Mouse (Mus musculus) Patski (cell line): ENCODE results near the gene Iqcf4. TPM values are rescaled to one million over a fixed set of nuclear protein-coding genes. Genes with fewer than 3 reads are reported as not detected.

Experiments used
- ATAC-seq: fragments of 100-300 bp; one replicate; pipeline ENCODE4 v1.8.0; 2021
- CTCF ChIA-PET: fragments of 350-600 bp; sonication (Branson Sonifier 250); formaldehyde crosslinking; loops from one replicate; lab custom pipeline; 2022; ENCODE audit warnings: inconsistent platforms; lab: Charles Lee
- POLR2A ChIA-PET: fragments of 350-600 bp; sonication (Branson Sonifier 250); formaldehyde crosslinking; loops from one replicate; lab custom pipeline; 2022; ENCODE audit warnings: antibody characterized with exemption, inconsistent platforms; lab: Charles Lee
- DNase-seq: peaks from one replicate; pipeline ENCODE4 v3.0.0-alpha.2; 2011; ENCODE audit warnings: low read depth, low spot score
- H3K27me3 ChIP-seq: fragments of 371-371 bp; one replicate; pipeline ENCODE4 v1.5.1; 2021
- CTCF ChIP-seq: fragments of 100-300 bp; IDR thresholded peaks from one replicate; pipeline ENCODE4 v1.5.1; 2021
- in situ Hi-C: fragments of 300-500 bp; cut with MboI; formaldehyde crosslinking; loops from 3 replicates; pipeline ENCODE4 v1.11.1; 2018; ENCODE audit warnings: low pct_unique_long_range_greater_than_20kb, mixed read lengths
- polyA plus RNA-seq: library from polyadenylated mRNA; unstranded; gene quantifications from one replicate; pipeline ENCODE4 v1.2.3, GENCODE M21; 2021

Gene Iqcf4
- polyA plus RNA-seq, 1 experiment from 2014 or later, result not detected

GRCm38 (mm10) chr9:106519909-106520308 lies 50.9 kb downstream of the Iqcf4 start:
- TF ChIP-seq CTCF, result no peak
- ATAC-seq, result no peak
- in situ Hi-C loops, result no loop called here
- H3K27me3 ChIP-seq, result peaks cover 21% of the 10 kb centered on the region
- DNase-seq, result no peak
- ChIA-PET POLR2A (no interaction called here), CTCF (no interaction called here)

- no peak for ATAC-seq
- POLR2A ChIA-PET, result no interaction called here
- in situ Hi-C loops, result no loop called here
Measured at GRCm38 (mm10) chr9:106519433-106519832, 51.4 kb downstream of the Iqcf4 start.

More at GRCm38 (mm10) chr9:106519433-106519832, 51.4 kb downstream of the Iqcf4 start:
- peaks cover 20% of the 10 kb centered on the region for H3K27me3 ChIP-seq
- CTCF ChIA-PET, result interaction anchor here (1.2 kb wide), 1 partner anchor 13 kb away, joined by 4 read pairs; no protein-coding TSS in a partner anchor
- no peak for DNase-seq
- TF ChIP-seq CTCF, result no peak

Other genes with a start within 250 kb of the Iqcf4 start
- gene Dusp7, start 202.4 kb downstream of the Iqcf4 start, polyA plus RNA-seq, result 13.6 TPM
- 189 TPM for gene Rpl29, start 141.5 kb downstream of the Iqcf4 start, polyA plus RNA-seq
- 10.8 TPM for gene Acy1, start 132.7 kb downstream of the Iqcf4 start, polyA plus RNA-seq
- 31.2 TPM for gene Abhd14b, start 123.5 kb downstream of the Iqcf4 start, polyA plus RNA-seq
- gene Abhd14a, start 123.3 kb downstream of the Iqcf4 start, polyA plus RNA-seq, result 25.2 TPM
- gene Pcbp4, start 117.7 kb downstream of the Iqcf4 start, polyA plus RNA-seq, result 83.4 TPM
- gene Gpr62, start 105.1 kb downstream of the Iqcf4 start, polyA plus RNA-seq, result 0.05 TPM
- 29.9 TPM for gene Rrp9, start 95.0 kb downstream of the Iqcf4 start, polyA plus RNA-seq
- gene Parp3, start 94.0 kb downstream of the Iqcf4 start, polyA plus RNA-seq, result 58.0 TPM
- gene Iqcf1, start 71.0 kb downstream of the Iqcf4 start, polyA plus RNA-seq, result not detected
- not detected for gene Iqcf5, start 56.4 kb downstream of the Iqcf4 start, polyA plus RNA-seq
- gene Iqcf3, start 9.4 kb downstream of the Iqcf4 start, polyA plus RNA-seq, result not detected
- not detected for gene Iqcf6, start 55.6 kb upstream of the Iqcf4 start, polyA plus RNA-seq
- not detected for gene Grm2, start 85.1 kb upstream of the Iqcf4 start, polyA plus RNA-seq
- gene Tex264, start 114.9 kb upstream of the Iqcf4 start, polyA plus RNA-seq, result 162 TPM
- 13.1 TPM for gene Rad54l2, start 218.2 kb upstream of the Iqcf4 start, polyA plus RNA-seq